Mouse (Mus musculus): Measurements from ENCODE around the gene Nup205.

GRCm38 (mm10) chr6:35191198-35191597, 14.0 kb downstream of the Nup205 start:
- TF ChIP-seq CTCF (IDR thresholded peaks at IDR 0.05; ENCODE audit: borderline replicate concordance, insufficient read depth, low read length) (no peak), POLR2A (IDR thresholded peaks at IDR 0.05; ENCODE audit: low read depth, low read length) (no peak)
